Mouse (Mus musculus) heart, adult 18-20 months (tissue): ENCODE measurements at regions not wholly inside any gene's neighbourhood (a gene's known extent, or its start where the extent isn't known, plus 50 kb on each side); places are given as distances from the start of the nearest gene placed in this dataset.
A peak's percentile ranks its signal among the peaks of the same experiment; 100 is the strongest.

Experiments
- DNase-seq, 2 experiments: peaks; one replicate each; pipeline ENCODE4 v3.0.0; 2021 to 2022; ENCODE audit warnings: mixed read lengths in 1 of 2

GRCm38 (mm10) chr16:85347621-85348020 lies 174.1 kb upstream of the App start:
- no peak for DNase-seq

- DNase-seq, result no peak
These were observed 163.0 kb upstream of the App start for GRCm38 (mm10) chr16:85336495-85337119.

GRCm38 (mm10) chr16:85333543-85333942 lies 160.0 kb upstream of the App start:
- DNase-seq, result no peak

- DNase-seq, result no peak
These were observed 138.5 kb upstream of the App start for GRCm38 (mm10) chr16:85312018-85312417.

GRCm38 (mm10) chr16:85309493-85309892 lies 135.9 kb upstream of the App start:
- no peak for DNase-seq

GRCm38 (mm10) chr16:85308429-85308828 lies 134.9 kb upstream of the App start:
- no peak for DNase-seq

- DNase-seq, result no peak
These were observed 134.4 kb upstream of the App start for GRCm38 (mm10) chr16:85307940-85308339.

GRCm38 (mm10) chr16:85300092-85300853 lies 126.7 kb upstream of the App start:
- no peak for DNase-seq

- no peak for DNase-seq
These were observed 125.0 kb upstream of the App start for GRCm38 (mm10) chr16:85298559-85298958.

- DNase-seq, result no peak
These were observed 117.7 kb upstream of the App start for GRCm38 (mm10) chr16:85290986-85291952.

GRCm38 (mm10) chr16:85277862-85278261 lies 104.3 kb upstream of the App start:
- DNase-seq, result peak in 1 of 2 experiments; percentile 11

GRCm38 (mm10) chr16:85269681-85270080 lies 96.1 kb upstream of the App start:
- no peak for DNase-seq

- no peak for DNase-seq
These were observed 86.3 kb upstream of the App start for GRCm38 (mm10) chr16:85259838-85260237.

GRCm38 (mm10) chr16:85247301-85247700 lies 73.7 kb upstream of the App start:
- peak in 1 of 2 experiments; percentile 9 for DNase-seq

GRCm38 (mm10) chr16:85233037-85233436 lies 59.5 kb upstream of the App start:
- DNase-seq, result no peak

- no peak for DNase-seq
These were observed 58.4 kb upstream of the App start for GRCm38 (mm10) chr16:85231908-85232467.

- no peak for DNase-seq
These were observed 57.8 kb upstream of the App start for GRCm38 (mm10) chr16:85231330-85231729.

GRCm38 (mm10) chr16:85224325-85224724 lies 50.8 kb upstream of the App start:
- DNase-seq, result no peak
